Mouse (Mus musculus): ENCODE data around the gene Snx29. TPM values are rescaled to one million over a fixed set of nuclear protein-coding genes. Genes with fewer than 3 reads are reported as not detected.

Gene Snx29
- polyA plus RNA-seq, 1 experiment: 27.7 TPM

- TF ChIP-seq POLR2A (IDR thresholded peaks at IDR 0.05; ENCODE audit: borderline replicate concordance, low read depth, low read length) (no peak), CTCF (IDR thresholded peaks at IDR 0.05; ENCODE audit: low read depth, low read length) (no peak)
- Histone ChIP-seq H3K27ac (ENCODE audit: insufficient read depth, low read depth, low read length) (no peak overlapping the region), H3K4me3 (ENCODE audit: insufficient read depth, low read length) (no peak overlapping the region), H3K4me1 (ENCODE audit: control insufficient read depth, insufficient read depth, low read length) (no peaks in the 10 kb centered on the region)
Observed at GRCm38 (mm10) chr16:11516681-11517080, 194.0 kb downstream of the Snx29 start.

- Histone ChIP-seq H3K4me1 (ENCODE audit: control insufficient read depth, insufficient read depth, low read length) (no peaks in the 10 kb centered on the region), H3K4me3 (ENCODE audit: insufficient read depth, low read length) (no peak overlapping the region), H3K27ac (ENCODE audit: insufficient read depth, low read depth, low read length) (no peak overlapping the region)
- TF ChIP-seq POLR2A (IDR thresholded peaks at IDR 0.05; ENCODE audit: borderline replicate concordance, low read depth, low read length): no peak
- no peak for TF ChIP-seq CTCF (IDR thresholded peaks at IDR 0.05; ENCODE audit: low read depth, low read length)
Observed at GRCm38 (mm10) chr16:11517385-11517784, 194.7 kb downstream of the Snx29 start.

GRCm38 (mm10) chr16:11518803-11519498 lies 196.2 kb downstream of the Snx29 start:
- no peak for TF ChIP-seq POLR2A (IDR thresholded peaks at IDR 0.05; ENCODE audit: borderline replicate concordance, low read depth, low read length)
- TF ChIP-seq CTCF (IDR thresholded peaks at IDR 0.05; ENCODE audit: low read depth, low read length): no peak
- Histone ChIP-seq H3K4me1 (ENCODE audit: control insufficient read depth, insufficient read depth, low read length) (no peaks in the 10 kb centered on the region), H3K27ac (ENCODE audit: insufficient read depth, low read depth, low read length) (no peak overlapping the region), H3K4me3 (ENCODE audit: insufficient read depth, low read length) (no peak overlapping the region)

- H3K27ac ChIP-seq (ENCODE audit: insufficient read depth, low read depth, low read length): no peak overlapping the region
- H3K4me3 ChIP-seq (ENCODE audit: insufficient read depth, low read length): no peak overlapping the region
- TF ChIP-seq CTCF (IDR thresholded peaks at IDR 0.05; ENCODE audit: low read depth, low read length): no peak
- H3K4me1 ChIP-seq (ENCODE audit: control insufficient read depth, insufficient read depth, low read length): no peaks in the 10 kb centered on the region
Observed at GRCm38 (mm10) chr16:11526104-11526786, 203.5 kb downstream of the Snx29 start.

GRCm38 (mm10) chr16:11526996-11527395 lies 204.3 kb downstream of the Snx29 start:
- Histone ChIP-seq H3K4me1 (ENCODE audit: control insufficient read depth, insufficient read depth, low read length) (no peaks in the 10 kb centered on the region), H3K27ac (ENCODE audit: insufficient read depth, low read depth, low read length) (no peak overlapping the region), H3K4me3 (ENCODE audit: insufficient read depth, low read length) (no peak overlapping the region)
- no peak for TF ChIP-seq CTCF (IDR thresholded peaks at IDR 0.05; ENCODE audit: low read depth, low read length)
- TF ChIP-seq POLR2A (IDR thresholded peaks at IDR 0.05; ENCODE audit: borderline replicate concordance, low read depth, low read length): no peak

GRCm38 (mm10) chr16:11530466-11531194 lies 207.9 kb downstream of the Snx29 start:
- H3K4me1 ChIP-seq (ENCODE audit: control insufficient read depth, insufficient read depth, low read length): no peaks in the 10 kb centered on the region

GRCm38 (mm10) chr16:11531441-11531840 lies 208.7 kb downstream of the Snx29 start:
- no peak overlapping the region for H3K4me3 ChIP-seq (ENCODE audit: insufficient read depth, low read length)
- TF ChIP-seq POLR2A (IDR thresholded peaks at IDR 0.05; ENCODE audit: borderline replicate concordance, low read depth, low read length): no peak
- no peak for TF ChIP-seq CTCF (IDR thresholded peaks at IDR 0.05; ENCODE audit: low read depth, low read length)
- no peaks in the 10 kb centered on the region for H3K4me1 ChIP-seq (ENCODE audit: control insufficient read depth, insufficient read depth, low read length)
- no peak overlapping the region for H3K27ac ChIP-seq (ENCODE audit: insufficient read depth, low read depth, low read length)

More at GRCm38 (mm10) chr16:11530466-11531194, 207.9 kb downstream of the Snx29 start:
- H3K4me3 ChIP-seq (ENCODE audit: insufficient read depth, low read length): no peak overlapping the region
- TF ChIP-seq POLR2A (IDR thresholded peaks at IDR 0.05; ENCODE audit: borderline replicate concordance, low read depth, low read length): no peak
- TF ChIP-seq CTCF (IDR thresholded peaks at IDR 0.05; ENCODE audit: low read depth, low read length): no peak
- no peak overlapping the region for H3K27ac ChIP-seq (ENCODE audit: insufficient read depth, low read depth, low read length)

GRCm38 (mm10) chr16:11532592-11532991 lies 209.9 kb downstream of the Snx29 start:
- TF ChIP-seq CTCF (IDR thresholded peaks at IDR 0.05; ENCODE audit: low read depth, low read length): no peak
- no peak for TF ChIP-seq POLR2A (IDR thresholded peaks at IDR 0.05; ENCODE audit: borderline replicate concordance, low read depth, low read length)
- H3K4me1 ChIP-seq (ENCODE audit: control insufficient read depth, insufficient read depth, low read length): no peaks in the 10 kb centered on the region
- no peak overlapping the region for H3K4me3 ChIP-seq (ENCODE audit: insufficient read depth, low read length)
- H3K27ac ChIP-seq (ENCODE audit: insufficient read depth, low read depth, low read length): no peak overlapping the region

GRCm38 (mm10) chr16:11533441-11533840 lies 210.7 kb downstream of the Snx29 start:
- no peaks in the 10 kb centered on the region for H3K4me1 ChIP-seq (ENCODE audit: control insufficient read depth, insufficient read depth, low read length)
- no peak overlapping the region for H3K4me3 ChIP-seq (ENCODE audit: insufficient read depth, low read length)
- H3K27ac ChIP-seq (ENCODE audit: insufficient read depth, low read depth, low read length): no peak overlapping the region
- TF ChIP-seq POLR2A (IDR thresholded peaks at IDR 0.05; ENCODE audit: borderline replicate concordance, low read depth, low read length) (no peak), CTCF (IDR thresholded peaks at IDR 0.05; ENCODE audit: low read depth, low read length) (no peak)

- no peak overlapping the region for H3K4me3 ChIP-seq (ENCODE audit: insufficient read depth, low read length)
- no peaks in the 10 kb centered on the region for H3K4me1 ChIP-seq (ENCODE audit: control insufficient read depth, insufficient read depth, low read length)
- H3K27ac ChIP-seq (ENCODE audit: insufficient read depth, low read depth, low read length): no peak overlapping the region
- TF ChIP-seq CTCF (IDR thresholded peaks at IDR 0.05; ENCODE audit: low read depth, low read length) (no peak), POLR2A (IDR thresholded peaks at IDR 0.05; ENCODE audit: borderline replicate concordance, low read depth, low read length) (no peak)
Observed at GRCm38 (mm10) chr16:11537663-11538062, 215.0 kb downstream of the Snx29 start.
